Mouse (Mus musculus) MEL (cell line): ENCODE data around the gene Rab31. TPM values are rescaled to one million over a fixed set of nuclear protein-coding genes. Genes with fewer than 3 reads are reported as not detected.
A peak's percentile ranks its signal among the peaks of the same experiment; 100 is the strongest.

Experiments
- DNase-seq: peaks from one replicate; pipeline ENCODE4 v3.0.0; 2011; ENCODE audit warnings: low read depth, low spot score
- H3K27ac ChIP-seq: 2 replicates; pipeline ENCODE4 v1.5.1; 2012; ENCODE audit warnings: low read depth, mild to moderate bottlenecking, control low read depth, low read length, moderate library complexity; ENCODE audit not compliant: control insufficient read depth
- H3K27me3 ChIP-seq, 2 experiments: fragments of 150-350 bp in 1 of 2; sonication (generic) in 1 of 2; 2 replicates each; pipeline ENCODE4 v1.6.1; 2012; ENCODE audit warnings: low read length in 2 of 2, mild to moderate bottlenecking in 2 of 2, improper control_type of control experiment in 1 of 2, moderate library complexity in 1 of 2; ENCODE audit not compliant: insufficient read depth in 2 of 2, control insufficient read depth in 1 of 2
- H3K36me3 ChIP-seq, 2 experiments: 2 replicates each; pipeline ENCODE4 v1.6.1; 2012 to 2014; ENCODE audit warnings: low read length in 2 of 2, improper control_type of control experiment in 1 of 2, inconsistent platforms in 1 of 2, mild to moderate bottlenecking in 1 of 2; ENCODE audit not compliant: insufficient read depth in 2 of 2, control insufficient read depth in 1 of 2
- H3K4me1 ChIP-seq, 2 experiments: fragments of 150-350 bp in 1 of 2; sonication (generic) in 1 of 2; 2 replicates each; pipeline ENCODE4 v1.6.1; 2012; ENCODE audit warnings: low read length in 2 of 2, improper control_type of control experiment in 1 of 2, mild to moderate bottlenecking in 1 of 2; ENCODE audit not compliant: insufficient read depth in 2 of 2, control insufficient read depth in 1 of 2
- H3K4me3 ChIP-seq, 2 experiments: fragments of 150-350 bp in 1 of 2; sonication (generic) in 1 of 2; 2 replicates each; pipeline ENCODE4 v1.5.1; 2012; ENCODE audit warnings: low read depth in 2 of 2, low read length in 2 of 2, mild to moderate bottlenecking in 2 of 2, moderate library complexity in 2 of 2, control low read depth in 1 of 2, improper control_type of control experiment in 1 of 2; ENCODE audit not compliant: control insufficient read depth in 1 of 2, insufficient read depth in 1 of 2
- H3K79me2 ChIP-seq: 2 replicates; pipeline ENCODE4 v1.6.1; 2012; ENCODE audit warnings: mild to moderate bottlenecking, low read length, moderate library complexity; ENCODE audit not compliant: control insufficient read depth, poor library complexity, insufficient read depth
- H3K9ac ChIP-seq: 2 replicates; pipeline ENCODE4 v1.6.1; 2012; ENCODE audit warnings: low read depth, mild to moderate bottlenecking, control low read depth, low read length, moderate library complexity; ENCODE audit not compliant: control insufficient read depth, poor library complexity, severe bottlenecking
- H3K9me3 ChIP-seq: fragments of 150-350 bp; sonication (generic); replicated peaks from 2 replicates; pipeline ENCODE4 v1.6.1; 2012; ENCODE audit warnings: mild to moderate bottlenecking, low read length, improper control_type of control experiment, moderate library complexity; ENCODE audit not compliant: insufficient read depth
- BHLHE40 ChIP-seq: IDR thresholded peaks from 2 replicates; pipeline ENCODE4 v1.6.1; 2012; ENCODE audit warnings: low read depth, mild to moderate bottlenecking, inconsistent platforms, low read length, improper control_type of control experiment, borderline replicate concordance
- CHD2 ChIP-seq: IDR thresholded peaks from 2 replicates; pipeline ENCODE4 v1.6.1; 2011; ENCODE audit warnings: low read length, improper control_type of control experiment
- EP300 ChIP-seq, 2 experiments: IDR thresholded peaks; 2 replicates each; pipeline ENCODE4 v1.6.1; 2011; ENCODE audit warnings: improper control_type of control experiment in 2 of 2, low read length in 2 of 2, low read depth in 1 of 2, mild to moderate bottlenecking in 1 of 2
- ETS1 ChIP-seq: IDR thresholded peaks from 2 replicates; pipeline ENCODE4 v1.6.1; 2012; ENCODE audit warnings: low read depth, mild to moderate bottlenecking, inconsistent platforms, low read length, improper control_type of control experiment, moderate library complexity
- GATA1 ChIP-seq: IDR thresholded peaks from 2 replicates; pipeline ENCODE4 v1.6.1; 2011; ENCODE audit warnings: low read depth, low read length, improper control_type of control experiment
- HCFC1 ChIP-seq: IDR thresholded peaks from 2 replicates; pipeline ENCODE4 v1.6.1; 2012; ENCODE audit warnings: low read depth, mild to moderate bottlenecking, inconsistent platforms, low read length, improper control_type of control experiment, moderate library complexity
- MAFK ChIP-seq: IDR thresholded peaks from 2 replicates; pipeline ENCODE4 v1.6.1; 2011; ENCODE audit warnings: low read depth, mild to moderate bottlenecking, low read length, improper control_type of control experiment, borderline replicate concordance
- MEF2A ChIP-seq: IDR thresholded peaks from 2 replicates; pipeline ENCODE4 v1.6.1; 2014; ENCODE audit warnings: low read depth, mild to moderate bottlenecking, inconsistent platforms, low read length, improper control_type of control experiment; ENCODE audit not compliant: poor library complexity, insufficient replicate concordance, severe bottlenecking; ENCODE audit errors: extremely low read depth
- MXI1 ChIP-seq: IDR thresholded peaks from 2 replicates; pipeline ENCODE4 v1.6.1; 2011; ENCODE audit warnings: mild to moderate bottlenecking, low read depth, low read length, improper control_type of control experiment
- MYB ChIP-seq: IDR thresholded peaks from 2 replicates; pipeline ENCODE4 v1.6.1; 2011; ENCODE audit warnings: mild to moderate bottlenecking, low read depth, low read length, improper control_type of control experiment
- MYC ChIP-seq: IDR thresholded peaks from 2 replicates; pipeline ENCODE4 v1.6.1; 2011; ENCODE audit warnings: low read depth, mild to moderate bottlenecking, low read length, improper control_type of control experiment, moderate library complexity
- RCOR1 ChIP-seq: IDR thresholded peaks from 2 replicates; pipeline ENCODE4 v1.6.1; 2012; ENCODE audit warnings: low read depth, mild to moderate bottlenecking, inconsistent platforms, low read length, improper control_type of control experiment
- SIN3A ChIP-seq: IDR thresholded peaks from 2 replicates; pipeline ENCODE4 v1.6.1; 2012; ENCODE audit warnings: low read length, improper control_type of control experiment, inconsistent platforms
- TAL1 ChIP-seq: IDR thresholded peaks from 2 replicates; pipeline ENCODE4 v1.6.1; 2012; ENCODE audit warnings: mild to moderate bottlenecking, inconsistent platforms, low read length, moderate library complexity, mixed read lengths
- TBP ChIP-seq: IDR thresholded peaks from 2 replicates; pipeline ENCODE4 v1.8.0; 2011; ENCODE audit warnings: low read depth, low read length, improper control_type of control experiment
- TCF12 ChIP-seq: IDR thresholded peaks from 2 replicates; pipeline ENCODE4 v1.6.1; 2014; ENCODE audit warnings: low read depth, mild to moderate bottlenecking, inconsistent platforms, low read length, improper control_type of control experiment, moderate library complexity
- UBTF ChIP-seq: IDR thresholded peaks from 2 replicates; pipeline ENCODE4 v1.6.1; 2012; ENCODE audit warnings: low read depth, mild to moderate bottlenecking, inconsistent platforms, low read length, improper control_type of control experiment, moderate library complexity, borderline replicate concordance; ENCODE audit not compliant: insufficient read depth
- USF1 ChIP-seq: IDR thresholded peaks from 2 replicates; pipeline ENCODE4 v1.6.1; 2014; ENCODE audit warnings: low read depth, mild to moderate bottlenecking, inconsistent platforms, low read length, improper control_type of control experiment, moderate library complexity
- polyA plus RNA-seq, 2 experiments: library from polyadenylated mRNA; stranded (reverse) in 1 of 2; unstranded in 1 of 2; fragments of >175 nt in 1 of 2; fragments of >200 nt in 1 of 2; gene quantifications; 2 replicates each; pipeline versions ENCODE4 v1.2.1 to v1.2.4; 2012; ENCODE audit warnings: low replicate concordance in 2 of 2, low read depth in 1 of 2; ENCODE audit not compliant: insufficient read length in 2 of 2, insufficient read depth in 1 of 2, missing spikeins in 1 of 2
- total RNA-seq: library from RNA; depleted of rRNA; stranded (reverse); fragments of 300-350 nt; gene quantifications from 2 replicates; pipeline ENCODE4 v1.2.3, GENCODE M21; 2012

The Rab31 gene
- total and polyA plus RNA-seq, 3 experiments = 23.6 to 25.7 TPM; not detected in 1

GRCm38 (mm10) chr17:65665786-65666387, 106.7 kb downstream of the Rab31 start:
- no peaks in the 10 kb centered on the region for H3K9me3 ChIP-seq
- no peaks in the 10 kb centered on the region for H3K79me2 ChIP-seq
- H3K36me3 ChIP-seq = peaks cover 0 to 37% of the 10 kb centered on the region in 2 experiments; a peak in 2 of 4 replicates
- TF ChIP-seq USF1 = 0 out of 2 replicates have a peak, but pooled peaks have one; percentile 2
- no peak for TF ChIP-seq MAFK
- H3K4me3 ChIP-seq = no peak overlapping the region; a peak in 1 of 4 replicates
- no peak for DNase-seq
- peak overlapping the region; percentile 58 for H3K27ac ChIP-seq
- H3K27me3 ChIP-seq = no peaks in the 10 kb centered on the region
- H3K4me1 ChIP-seq = peaks cover 28 to 35% of the 10 kb centered on the region in 2 experiments
- H3K9ac ChIP-seq = peak overlapping the region; percentile 23; the same call in 1 of the 2 replicates

GRCm38 (mm10) chr17:65663329-65664078, 109.0 kb downstream of the Rab31 start:
- DNase-seq = peak; percentile 88
- H3K4me3 ChIP-seq = peak overlapping the region; percentile 46 to 52
- no peaks in the 10 kb centered on the region for H3K9me3 ChIP-seq
- H3K27ac ChIP-seq = peak overlapping the region; percentile 99
- H3K36me3 ChIP-seq = peaks cover 0 to 37% of the 10 kb centered on the region in 2 experiments; a peak in 2 of 4 replicates
- no peaks in the 10 kb centered on the region for H3K27me3 ChIP-seq
- H3K4me1 ChIP-seq = peaks cover 26 to 37% of the 10 kb centered on the region in 2 experiments
- peak overlapping the region; percentile 69 for H3K9ac ChIP-seq
- peak; percentile 89 for TF ChIP-seq MYB
- TF ChIP-seq MYC = peak; percentile 48; the same call in 1 of the 2 replicates
- TF ChIP-seq SIN3A = peak; percentile 79
- peak; percentile 94 for TF ChIP-seq GATA1
- TF ChIP-seq ETS1 = peak; percentile 89
- no peak for TF ChIP-seq UBTF
- no peak for TF ChIP-seq BHLHE40
- peak; percentile 40; the same call in 1 of the 2 replicates for TF ChIP-seq RCOR1
- peak; percentile 97 to 98 for TF ChIP-seq EP300 (IDR thresholded peaks at IDR 0.05; ENCODE audit: low read depth in 1 of 2, low read length in 2 of 2)
- peak; percentile 96 for TF ChIP-seq TCF12
- TF ChIP-seq TAL1 = peak; percentile 98
- TF ChIP-seq MXI1 = peak; percentile 25; the same call in 1 of the 2 replicates
- 0 out of 2 replicates have a peak, but pooled peaks have one; percentile 39 for TF ChIP-seq TBP
- TF ChIP-seq MEF2A = no peak
- no peak; the same call in 1 of the 2 replicates for TF ChIP-seq CHD2
- peak; percentile 41; the same call in 1 of the 2 replicates for TF ChIP-seq HCFC1
- H3K79me2 ChIP-seq = no peaks in the 10 kb centered on the region
